Mouse (Mus musculus) forebrain, postnatal 0 days (tissue): ENCODE measurements around the gene Hic1. TPM values are rescaled to one million over a fixed set of nuclear protein-coding genes. Genes with fewer than 3 reads are reported as not detected.
A peak's percentile ranks its signal among the peaks of the same experiment; 100 is the strongest.

Experiments
- ATAC-seq: fragments of 200-750 bp; cut with Nextera tagmentation; 2 replicates; pipeline ENCODE4 v1.8.0; 2017; ENCODE audit warnings: mild to moderate bottlenecking, moderate library complexity
- DNase-seq: peaks from one replicate; pipeline ENCODE4 v3.0.0-alpha.2; 2015
- H3K27ac ChIP-seq: fragments of 300-500 bp; sonication (generic); 2 replicates; pipeline ENCODE4 v1.5.1; 2014; ENCODE audit warnings: low read depth, mild to moderate bottlenecking, antibody characterized with exemption, low read length, moderate library complexity, mixed read lengths
- H3K27me3 ChIP-seq: fragments of 300-500 bp; sonication (generic); 2 replicates; pipeline ENCODE4 v1.6.1; 2014; ENCODE audit warnings: mild to moderate bottlenecking, low read length, mixed read lengths; ENCODE audit not compliant: insufficient read depth
- H3K36me3 ChIP-seq: fragments of 300-500 bp; sonication (generic); 2 replicates; pipeline ENCODE4 v1.6.1; 2014; ENCODE audit warnings: mild to moderate bottlenecking, moderate library complexity; ENCODE audit not compliant: insufficient read depth
- H3K4me1 ChIP-seq: fragments of 300-500 bp; sonication (generic); 2 replicates; pipeline ENCODE4 v1.6.1; 2014; ENCODE audit warnings: antibody characterized with exemption; ENCODE audit not compliant: insufficient read depth
- H3K4me2 ChIP-seq: fragments of 300-500 bp; sonication (generic); 2 replicates; pipeline ENCODE4 v1.6.1; 2014; ENCODE audit warnings: low read depth, mild to moderate bottlenecking, moderate library complexity
- H3K4me3 ChIP-seq: fragments of 300-500 bp; sonication (generic); 2 replicates; pipeline ENCODE4 v1.5.1; 2014; ENCODE audit warnings: low read depth, low read length, mixed read lengths
- H3K9ac ChIP-seq: fragments of 300-500 bp; sonication (generic); 2 replicates; pipeline ENCODE4 v1.6.1; 2014; ENCODE audit warnings: mild to moderate bottlenecking
- H3K9me3 ChIP-seq: fragments of 300-500 bp; sonication (generic); 2 replicates; pipeline ENCODE4 v1.6.1; 2016; ENCODE audit warnings: low read length
- CTCF ChIP-seq: sonication (generic); IDR thresholded peaks from 2 replicates; pipeline ENCODE4 v1.5.1; 2016; ENCODE audit warnings: antibody characterized with exemption, control low read depth, low read depth
- WGBS: fragments of 180-500 bp; shearing (Covaris S2); extraction: QIAGEN DNeasy Blood & Tissue Kit; methylation state at CpG from one replicate; pipeline ENCODE4 v1.1.7; 2014; 5-methylcytosine and 5-hydroxymethylcytosine counted together
- polyA plus RNA-seq: library from polyadenylated mRNA; unstranded; fragments of >200 nt; fragmentation: Nextera tagmentation; extraction: Ambion mirVana; gene quantifications from 2 replicates; pipeline ENCODE4 v1.2.1, GENCODE M21; 2015
- total RNA-seq: library from RNA; depleted of rRNA; stranded (reverse); fragments of >200 nt; gene quantifications from 2 replicates; pipeline ENCODE4 v1.2.3, GENCODE M21; 2014

Hic1 gene
- total and polyA plus RNA-seq, 2 experiments from 2014 or later: 1.7 to 4.5 TPM

- Histone ChIP-seq H3K9ac (peak overlapping the region; percentile 74), H3K4me3 (peak overlapping the region; percentile 78), H3K36me3 (0 out of 2 replicates have a peak, but pooled peaks cover 7% of the 10 kb centered on the region), H3K27me3 (peaks cover 10% of the 10 kb centered on the region; the same call in 1 of the 2 replicates), H3K4me1 (0 out of 2 replicates have a peak, but pooled peaks cover 4% of the 10 kb centered on the region), H3K4me2 (peak overlapping the region; percentile 92), H3K9me3 (no peaks in the 10 kb centered on the region), H3K27ac (peak overlapping the region; percentile 75)
- no peak for TF ChIP-seq CTCF
- ATAC-seq (peak; percentile 70), DNase-seq (peak; percentile 94)
- 2% methylated on average over 69 of the region's 71 CpGs for WGBS
Measured at GRCm38 (mm10) chr11:75173095-75173798, 3.9 kb upstream of the Hic1 start.

- H3K4me1 ChIP-seq: 0 out of 2 replicates have a peak, but pooled peaks cover 4% of the 10 kb centered on the region
- no peak for TF ChIP-seq CTCF
- H3K27ac ChIP-seq: peak overlapping the region; percentile 75; the same call in 1 of the 2 replicates
- peak; percentile 88 for DNase-seq
- H3K4me2 ChIP-seq: peak overlapping the region; percentile 92
- peak; percentile 15 for ATAC-seq
- H3K9me3 ChIP-seq: no peaks in the 10 kb centered on the region
- H3K36me3 ChIP-seq: 0 out of 2 replicates have a peak, but pooled peaks cover 7% of the 10 kb centered on the region
- 2% methylated on average over 71 of the region's 75 CpGs for WGBS
- peak overlapping the region; percentile 74 for H3K9ac ChIP-seq
- H3K27me3 ChIP-seq: peaks cover 18% of the 10 kb centered on the region
- H3K4me3 ChIP-seq: peak overlapping the region; percentile 78
Measured at GRCm38 (mm10) chr11:75172151-75173094, 3.1 kb upstream of the Hic1 start.

- Histone ChIP-seq H3K4me1 (0 out of 2 replicates have a peak, but pooled peaks cover 4% of the 10 kb centered on the region), H3K4me2 (peak overlapping the region; percentile 92)
- peak; percentile 18 for DNase-seq
Measured at GRCm38 (mm10) chr11:75171186-75171865, 2.0 kb upstream of the Hic1 start.

GRCm38 (mm10) chr11:75170136-75170751, 925 bp upstream of the Hic1 start:
- peak; percentile 93 for DNase-seq
- TF ChIP-seq CTCF: peak; percentile 78
- H3K4me3 ChIP-seq: peak overlapping the region; percentile 46
- peak overlapping the region; percentile 36 for H3K27ac ChIP-seq
- H3K9me3 ChIP-seq: no peaks in the 10 kb centered on the region
- H3K36me3 ChIP-seq: no peaks in the 10 kb centered on the region
- ATAC-seq: peak; percentile 72
- 0 out of 2 replicates have a peak, but pooled peaks cover 4% of the 10 kb centered on the region for H3K4me1 ChIP-seq
- peak overlapping the region; percentile 32 for H3K9ac ChIP-seq
- under 1% methylated on average over 34 of the region's 38 CpGs for WGBS
- H3K27me3 ChIP-seq: peaks cover 30% of the 10 kb centered on the region
- H3K4me2 ChIP-seq: peak overlapping the region; percentile 81

More at GRCm38 (mm10) chr11:75171186-75171865, 2.0 kb upstream of the Hic1 start:
- Histone ChIP-seq H3K36me3 (0 out of 2 replicates have a peak, but pooled peaks cover 1% of the 10 kb centered on the region), H3K27ac (no peak overlapping the region), H3K4me3 (peak overlapping the region; percentile 78; the same call in 1 of the 2 replicates), H3K9me3 (no peaks in the 10 kb centered on the region), H3K27me3 (peaks cover 21% of the 10 kb centered on the region), H3K9ac (no peak overlapping the region)
- no peak for ATAC-seq
- TF ChIP-seq CTCF: no peak
- 8% methylated on average over 17 of the region's 17 CpGs for WGBS

GRCm38 (mm10) chr11:75168590-75169361, 543 bp downstream of the Hic1 start:
- H3K36me3 ChIP-seq: no peaks in the 10 kb centered on the region; the same call in 1 of the 2 replicates
- WGBS: 2% methylated on average over 78 of the region's 83 CpGs
- DNase-seq (peak; percentile 85), ATAC-seq (peak; percentile 20; the same call in 1 of the 2 replicates)
- TF ChIP-seq CTCF: peak; percentile 97
- peaks cover 44% of the 10 kb centered on the region for H3K27me3 ChIP-seq
- H3K4me3 ChIP-seq: peak overlapping the region; percentile 46
- no peak overlapping the region for H3K27ac ChIP-seq
- H3K9me3 ChIP-seq: no peaks in the 10 kb centered on the region
- H3K4me2 ChIP-seq: peak overlapping the region; percentile 81
- H3K4me1 ChIP-seq: 0 out of 2 replicates have a peak, but pooled peaks cover 4% of the 10 kb centered on the region
- H3K9ac ChIP-seq: peak overlapping the region; percentile 48
